Mouse (Mus musculus): ENCODE measurements around the gene Wdr44.
"Not testable (repeated sequence)": the region's sequence is repeated elsewhere in the genome, so short reads cannot be mapped to it uniquely, and the experiment has no call there.

Gene Wdr44

GRCm38 (mm10) chrX:23692722-23693442 is at the start of gene Wdr44:
Gene Wdr44 (plus strand): TSS chrX:23693051.
- peak; percentile 87 for DNase-seq (ENCODE audit: low spot score)

GRCm38 (mm10) chrX:23648371-23648770 is 44.5 kb upstream of the Wdr44 start:
- DNase-seq (ENCODE audit: low spot score): no peak

- DNase-seq (ENCODE audit: low spot score): no peak
Measured at GRCm38 (mm10) chrX:23662216-23662615, 30.6 kb upstream of the Wdr44 start.

- no peak for DNase-seq (ENCODE audit: low spot score)
Measured at GRCm38 (mm10) chrX:23673193-23673592, 19.7 kb upstream of the Wdr44 start.

GRCm38 (mm10) chrX:23675450-23675849 is 17.4 kb upstream of the Wdr44 start:
- DNase-seq (ENCODE audit: low spot score): no peak

GRCm38 (mm10) chrX:23676583-23676982 is 16.3 kb upstream of the Wdr44 start:
- no peak for DNase-seq (ENCODE audit: low spot score)

- no peak for DNase-seq (ENCODE audit: low spot score)
Measured at GRCm38 (mm10) chrX:23677511-23677910, 15.3 kb upstream of the Wdr44 start.

- no peak for DNase-seq (ENCODE audit: low spot score)
Measured at GRCm38 (mm10) chrX:23692336-23692721, 522 bp upstream of the Wdr44 start.

GRCm38 (mm10) chrX:23693443-23694400 is 871 bp downstream of the Wdr44 start:
- DNase-seq (ENCODE audit: low spot score): peak; percentile 1

GRCm38 (mm10) chrX:23694588-23694987 is 1.7 kb downstream of the Wdr44 start:
- no peak for DNase-seq (ENCODE audit: low spot score)

GRCm38 (mm10) chrX:23695109-23695508 is 2.3 kb downstream of the Wdr44 start:
- no peak for DNase-seq (ENCODE audit: low spot score)

GRCm38 (mm10) chrX:23697346-23697745 is 4.5 kb downstream of the Wdr44 start:
- no peak for DNase-seq (ENCODE audit: low spot score)

GRCm38 (mm10) chrX:23699023-23699422 is 6.2 kb downstream of the Wdr44 start:
- DNase-seq (ENCODE audit: low spot score): no peak

GRCm38 (mm10) chrX:23717247-23717646 is 24.4 kb downstream of the Wdr44 start:
- no peak for DNase-seq (ENCODE audit: low spot score)

GRCm38 (mm10) chrX:23727463-23727862 is 34.6 kb downstream of the Wdr44 start:
- no peak for DNase-seq (ENCODE audit: low spot score)

GRCm38 (mm10) chrX:23754671-23755070 is 61.8 kb downstream of the Wdr44 start:
- no peak for DNase-seq (ENCODE audit: low spot score)

GRCm38 (mm10) chrX:23767849-23768248 is 75.0 kb downstream of the Wdr44 start:
- DNase-seq (ENCODE audit: low spot score): no peak

GRCm38 (mm10) chrX:23807125-23807524 is 114.3 kb downstream of the Wdr44 start:
- no peak for DNase-seq (ENCODE audit: low spot score)

- DNase-seq (ENCODE audit: low spot score): no peak
Measured at GRCm38 (mm10) chrX:23810365-23810764, 117.5 kb downstream of the Wdr44 start.

- DNase-seq (ENCODE audit: low spot score): not testable (repeated sequence)
Measured at GRCm38 (mm10) chrX:23813287-23813686, 120.4 kb downstream of the Wdr44 start.

GRCm38 (mm10) chrX:23822885-23823284 is 130.0 kb downstream of the Wdr44 start:
- not testable (repeated sequence) for DNase-seq (ENCODE audit: low spot score)

GRCm38 (mm10) chrX:23823398-23824023 is 130.7 kb downstream of the Wdr44 start:
- DNase-seq (ENCODE audit: low spot score): peak; percentile 1

GRCm38 (mm10) chrX:23833784-23834183 is 140.9 kb downstream of the Wdr44 start:
- not testable (repeated sequence) for DNase-seq (ENCODE audit: low spot score)

Data from ovary, postnatal 14 days (tissue).